Mouse (Mus musculus): ENCODE results near the gene Trim21. TPM values are rescaled to one million over a fixed set of nuclear protein-coding genes. Genes with fewer than 3 reads are reported as not detected.
A peak's percentile ranks its signal among the peaks of the same experiment; 100 is the strongest.

Gene Trim21
- total RNA-seq (2021): 10 to 100 TPM; 13.0 to 16.4 TPM
- long read RNA-seq, experiment 1, transcript Trim21-201 (8 exons, 2,793 nt): major isoform, 15 of 18 reads
- long read RNA-seq, experiment 1, partial matches to known transcripts: 0 of 18 reads
- long read RNA-seq, experiment 1, other reads (novel, unspliced or antisense): 1 of 18 reads
- long read RNA-seq, experiment 2, partial matches to known transcripts: 0 of 4 reads
- long read RNA-seq, experiment 2, other reads (novel, unspliced or antisense): 1 of 4 reads

DNA sequence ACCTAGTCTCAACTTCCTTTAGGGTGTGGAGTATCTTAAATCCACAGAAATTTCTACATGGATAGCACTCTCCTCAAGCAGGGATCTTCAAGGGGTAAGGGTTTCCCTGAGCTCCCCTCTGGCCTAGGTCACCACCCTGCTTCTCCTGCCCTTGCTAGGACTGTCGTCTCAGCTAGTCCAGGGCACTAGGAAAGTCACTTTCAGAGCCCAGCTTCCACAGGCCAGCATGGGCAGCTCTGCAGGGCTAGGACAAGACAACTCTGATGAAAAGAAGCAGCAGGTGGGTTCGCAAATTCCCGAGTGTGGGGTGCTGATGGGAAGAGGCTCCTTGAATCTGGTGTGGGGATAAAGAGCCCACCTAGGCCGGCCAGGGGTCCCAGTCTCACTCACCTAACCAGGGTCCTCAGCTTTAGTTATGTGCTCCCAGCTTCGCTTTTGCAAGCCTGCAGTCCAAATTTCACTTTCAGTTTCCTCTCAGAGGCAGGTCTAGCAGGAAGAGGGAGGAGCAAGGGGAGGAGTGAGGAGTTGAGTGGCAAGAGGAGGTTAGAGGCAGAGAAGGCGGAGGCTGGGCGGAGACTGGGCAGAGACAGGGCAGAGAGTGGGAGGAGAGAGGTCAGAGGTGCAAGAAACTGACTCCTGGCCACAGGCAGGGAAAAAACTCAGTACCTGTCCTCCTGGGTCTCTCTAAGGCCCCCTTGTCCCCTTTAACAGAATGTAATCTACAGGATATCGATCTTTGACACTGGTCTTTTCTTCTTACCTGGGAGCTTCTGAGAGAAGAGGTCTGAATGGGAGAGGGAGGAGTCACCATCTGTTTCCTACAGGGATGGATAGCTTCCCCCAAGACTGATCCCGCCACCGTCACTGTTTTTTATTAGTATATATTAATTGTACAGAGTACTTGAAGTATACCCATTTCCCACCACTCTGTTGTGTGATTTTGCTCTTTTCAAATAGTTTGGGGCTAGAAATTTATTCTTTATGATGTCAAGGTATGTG, at the start of gene Trim21:
TSS of gene Trim21 (minus strand) at position 488 of the 999 bp plus-strand sequence.
- DNase-seq: peak; percentile 94 to 95

- DNase-seq: no peak
Observed at GRCm38 (mm10) chr7:102597378-102598031, 32.2 kb upstream of the Trim21 start, which contains the start of gene Olfr552. Gene Olfr552 (plus strand): TSS chr7:102597770.

DNA sequence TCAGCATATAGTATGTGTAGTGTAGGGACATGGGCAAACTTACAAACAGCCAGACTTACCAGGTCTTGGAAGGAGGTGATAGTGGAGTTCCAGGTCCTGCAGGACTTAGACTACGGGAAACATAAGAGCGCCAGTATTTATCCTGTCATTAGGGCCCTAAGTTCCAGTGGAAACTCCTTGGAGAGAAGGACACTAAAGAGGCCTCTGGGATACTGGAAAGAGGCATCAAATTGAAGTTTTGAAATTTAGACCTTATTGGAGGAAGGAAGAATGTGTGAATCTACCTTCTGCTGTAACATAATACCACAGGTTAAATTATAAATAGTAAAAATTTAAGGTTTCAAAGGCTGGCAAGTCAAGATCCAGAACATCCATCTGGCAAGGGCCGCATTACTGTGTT, 26.5 kb upstream of the Trim21 start, which contains the start of gene Olfr551:
TSS of gene Olfr551 (minus strand) at position 101 of the 400 bp plus-strand sequence.
- DNase-seq: no peak

- no peak for DNase-seq
Observed at GRCm38 (mm10) chr7:102575998-102576397, 10.7 kb upstream of the Trim21 start.

- no peak for DNase-seq
Observed at GRCm38 (mm10) chr7:102573174-102573830, 8.0 kb upstream of the Trim21 start.

DNA sequence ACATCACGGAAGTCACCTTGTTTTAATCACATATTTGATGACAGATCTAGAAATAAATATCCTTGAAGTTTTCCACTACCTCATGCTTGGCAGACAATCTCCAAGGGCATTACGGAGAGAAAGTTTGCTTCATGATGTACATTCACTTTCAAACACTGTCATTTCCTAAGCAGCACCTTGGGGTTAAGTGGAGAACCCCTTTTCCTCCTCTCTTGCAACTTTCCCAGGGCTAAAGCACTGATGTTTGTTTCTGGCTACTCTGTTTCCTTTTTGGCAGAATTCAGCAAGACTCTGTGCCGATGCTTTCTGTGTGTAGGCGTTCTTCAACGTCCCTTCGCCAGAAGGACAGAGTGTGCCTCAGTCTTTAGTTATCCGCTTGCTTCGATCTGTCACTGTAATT, 5.9 kb upstream of the Trim21 start, which contains the start of gene Olfr550:
TSS of gene Olfr550 (plus strand) at position 301 of the 400 bp plus-strand sequence.
- no peak for DNase-seq

DNA sequence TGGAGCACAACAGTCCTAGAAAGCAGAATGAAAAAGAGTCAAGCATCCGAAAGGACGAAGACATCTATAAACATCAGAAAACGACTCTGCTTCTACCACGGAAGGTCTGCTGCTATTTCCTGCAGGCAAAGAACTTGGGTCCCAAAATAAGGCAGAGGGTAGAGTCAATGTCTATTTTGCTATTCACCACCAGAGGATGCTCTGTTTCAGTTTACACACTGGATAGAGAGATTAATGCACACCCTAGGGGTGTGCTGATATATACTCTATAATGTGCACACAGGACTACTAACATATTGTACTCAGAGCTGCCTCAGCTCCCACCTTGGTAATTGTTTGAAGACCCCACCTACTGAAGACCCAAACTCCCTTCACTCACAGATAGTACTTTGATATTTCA, 933 bp upstream of the Trim21 start:
- DNase-seq: no peak

- no peak for DNase-seq
Observed at GRCm38 (mm10) chr7:102553279-102553678, 12.0 kb downstream of the Trim21 start.

- no peak for DNase-seq
Observed at GRCm38 (mm10) chr7:102549570-102549969, 15.7 kb downstream of the Trim21 start, which contains the start of gene Olfr549. Gene Olfr549 (plus strand): TSS chr7:102549870.

DNA sequence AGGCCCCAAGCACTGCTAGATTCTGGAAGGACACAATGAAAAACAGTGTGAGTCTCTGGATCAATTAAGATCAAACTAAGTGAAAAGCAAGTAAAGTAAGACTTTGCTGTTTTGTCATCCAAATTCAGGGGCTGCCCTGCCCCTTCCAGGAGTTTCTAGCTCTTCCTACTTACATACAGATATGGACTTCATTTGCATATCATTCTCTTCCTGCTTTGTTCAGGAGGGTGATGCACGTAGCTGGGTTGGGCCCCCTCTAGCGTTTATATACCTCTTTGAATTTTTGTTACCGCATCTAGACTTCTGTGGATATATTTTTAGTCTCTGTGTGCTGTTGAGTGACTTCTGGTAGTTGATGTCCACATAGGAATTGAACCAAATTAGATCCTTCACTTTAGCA, 24.0 kb downstream of the Trim21 start:
- no peak for DNase-seq

DNA sequence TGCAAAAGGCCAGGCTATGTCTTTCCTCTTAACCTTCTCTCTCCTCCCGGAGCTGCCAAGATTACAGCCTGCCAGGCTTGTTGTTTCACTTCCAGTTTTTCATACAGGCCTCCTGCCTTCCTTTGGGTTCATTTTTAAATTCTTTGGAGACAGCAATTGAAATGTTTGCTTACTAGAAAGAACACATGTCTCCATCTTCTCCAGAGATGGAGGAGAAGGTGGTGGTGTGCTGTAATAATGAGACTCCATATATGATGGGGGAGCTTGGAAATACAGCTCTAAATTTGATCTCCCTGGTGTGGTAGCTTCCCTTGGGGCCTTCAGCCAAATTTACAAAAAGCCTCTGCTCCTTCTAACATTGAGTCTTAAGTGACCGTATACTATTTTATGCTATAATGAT, 24.7 kb downstream of the Trim21 start, which contains the start of gene Olfr548-ps1:
TSS of gene Olfr548-ps1 (plus strand) at position 301 of the 400 bp plus-strand sequence.
- no peak for DNase-seq

- no peak for DNase-seq
Observed at GRCm38 (mm10) chr7:102534449-102534848, 30.8 kb downstream of the Trim21 start, which contains the start of gene Olfr547. Gene Olfr547 (plus strand): TSS chr7:102534749.

DNA sequence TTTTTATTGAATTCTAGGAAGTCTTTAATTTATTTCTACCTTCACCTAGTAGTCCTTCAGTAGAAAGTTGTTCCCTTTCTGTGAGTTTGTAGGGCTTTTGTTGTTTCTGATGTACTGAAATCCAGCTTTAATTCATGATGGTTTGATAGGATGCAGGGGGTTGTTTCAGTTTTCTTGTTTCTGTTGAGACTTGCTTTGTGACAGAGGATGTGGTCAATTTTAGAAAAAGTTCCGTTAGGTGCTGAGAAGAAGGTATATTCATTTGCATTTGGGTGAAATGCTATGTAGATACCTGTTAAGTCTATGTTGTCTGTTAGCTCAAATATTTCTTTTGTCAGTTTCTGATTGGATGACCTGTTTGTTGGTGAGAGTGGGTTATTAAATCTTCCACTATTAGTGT, 36.2 kb downstream of the Trim21 start:
- no peak for DNase-seq

- DNase-seq: peak in 1 of 2 experiments; percentile 36
Observed at GRCm38 (mm10) chr7:102517051-102517335, 48.3 kb downstream of the Trim21 start.

DNA sequence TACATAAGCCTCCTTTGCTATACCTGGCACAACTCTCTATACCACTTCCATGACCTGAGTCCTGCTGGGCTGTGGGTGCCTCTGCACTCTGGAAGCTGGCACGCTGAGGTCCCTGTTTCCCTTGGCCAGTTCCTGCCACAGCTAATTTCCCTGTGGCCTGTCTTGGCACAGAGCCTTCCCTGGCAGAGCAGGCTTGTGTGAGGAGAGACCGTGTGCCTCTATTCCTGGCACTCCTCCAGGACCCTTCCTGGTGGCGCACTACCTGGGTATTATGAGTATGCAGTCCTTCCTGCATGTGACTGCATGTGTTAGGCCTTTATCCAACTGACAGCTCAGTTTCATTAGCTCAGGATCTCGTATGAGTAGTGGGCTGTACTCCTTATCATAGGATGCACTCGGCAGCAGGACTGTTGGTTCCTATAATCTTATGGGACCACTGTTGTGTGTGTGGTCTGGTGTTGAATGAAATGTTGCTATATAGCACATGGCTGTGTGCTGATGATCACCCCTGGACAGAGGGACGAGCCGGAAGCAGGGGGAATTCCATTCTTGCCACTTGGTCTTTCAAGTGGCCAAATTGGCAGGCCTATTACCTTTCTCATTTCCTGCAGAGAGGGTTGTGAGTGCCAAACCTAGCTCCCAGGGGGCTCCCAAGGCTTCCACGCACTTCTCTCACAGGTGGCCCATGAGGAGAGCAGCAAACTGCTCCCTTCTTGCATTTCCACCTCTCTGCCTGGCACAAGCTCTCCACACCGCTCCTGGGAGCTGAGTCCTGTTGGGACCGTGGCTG, 48.8 kb downstream of the Trim21 start:
- DNase-seq: peak; percentile 14 to 58

GRCm38 (mm10) chr7:102514144-102514543, 51.1 kb downstream of the Trim21 start:
- no peak for DNase-seq

- DNase-seq: peak; percentile 91 to 96
Observed at GRCm38 (mm10) chr7:102512814-102513435, 52.4 kb downstream of the Trim21 start.

DNA sequence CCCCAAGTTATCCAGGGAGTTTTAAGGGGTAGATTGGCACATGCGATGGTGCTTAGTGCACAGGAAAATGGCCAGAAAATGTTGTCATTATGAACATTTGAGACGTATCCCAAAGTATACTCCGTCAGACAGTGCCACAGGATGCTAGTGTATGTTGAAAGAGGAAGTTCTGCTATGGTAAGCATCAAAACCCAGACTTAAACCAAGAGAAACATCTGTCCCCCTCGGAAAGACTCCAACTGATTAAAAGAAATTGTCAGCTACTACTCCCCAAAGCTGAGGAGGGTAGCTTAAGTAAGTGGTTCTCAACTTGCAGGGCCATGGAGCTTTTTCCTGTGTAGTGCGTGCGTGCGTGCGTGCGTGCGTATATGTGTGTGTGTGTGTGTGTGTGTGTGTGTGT, 53.4 kb downstream of the Trim21 start:
- DNase-seq: no peak

- no peak for DNase-seq
Observed at GRCm38 (mm10) chr7:102509726-102510125, 55.6 kb downstream of the Trim21 start.

GRCm38 (mm10) chr7:102508666-102509065, 56.6 kb downstream of the Trim21 start:
- DNase-seq: no peak
